Mouse (Mus musculus) hindbrain, embryonic 12.5 days (tissue): ENCODE measurements around the gene Mlc1. TPM values are rescaled to one million over a fixed set of nuclear protein-coding genes. Genes with fewer than 3 reads are reported as not detected.

Source experiments
- ATAC-seq: fragments of 200-750 bp; cut with Nextera tagmentation; 2 replicates; pipeline ENCODE4 v1.8.0; 2017; ENCODE audit warnings: moderate TSS enrichment; ENCODE audit not compliant: low FRiP score
- H3K27ac ChIP-seq: fragments of 300-500 bp; sonication (generic); 2 replicates; pipeline ENCODE4 v1.5.1; 2016; ENCODE audit warnings: mild to moderate bottlenecking
- H3K27me3 ChIP-seq: fragments of 300-500 bp; sonication (generic); 2 replicates; pipeline ENCODE4 v1.6.1; 2016; ENCODE audit warnings: mild to moderate bottlenecking
- H3K36me3 ChIP-seq: fragments of 300-500 bp; sonication (generic); 2 replicates; pipeline ENCODE4 v1.6.1; 2016; ENCODE audit warnings: mild to moderate bottlenecking
- H3K4me1 ChIP-seq: fragments of 300-500 bp; sonication (generic); 2 replicates; pipeline ENCODE4 v1.6.1; 2016
- H3K4me2 ChIP-seq: fragments of 300-500 bp; sonication (generic); replicated peaks from 2 replicates; pipeline ENCODE4 v1.6.1; 2016; ENCODE audit warnings: mild to moderate bottlenecking
- H3K4me3 ChIP-seq: fragments of 300-500 bp; sonication (generic); 2 replicates; pipeline ENCODE4 v1.5.1; 2016; ENCODE audit warnings: mild to moderate bottlenecking
- H3K9ac ChIP-seq: fragments of 300-500 bp; sonication (generic); 2 replicates; pipeline ENCODE4 v1.6.1; 2016; ENCODE audit warnings: mild to moderate bottlenecking, moderate library complexity
- H3K9me3 ChIP-seq: fragments of 300-500 bp; sonication (generic); replicated peaks from 2 replicates; pipeline ENCODE4 v1.6.1; 2016; ENCODE audit warnings: mild to moderate bottlenecking
- WGBS: fragments of 180-500 bp; shearing (Covaris S2); methylation state at CpG from one replicate; pipeline ENCODE4 v1.1.7; 2016; 5-methylcytosine and 5-hydroxymethylcytosine counted together
- polyA plus RNA-seq: library from polyadenylated mRNA; unstranded; fragments of >200 nt; fragmentation: Nextera tagmentation; extraction: Ambion mirVana; gene quantifications from 2 replicates; pipeline ENCODE4 v1.2.1, GENCODE M21; 2016

Gene Mlc1
- polyA plus RNA-seq, 1 experiment from 2014 or later: 6.2 TPM

DNA sequence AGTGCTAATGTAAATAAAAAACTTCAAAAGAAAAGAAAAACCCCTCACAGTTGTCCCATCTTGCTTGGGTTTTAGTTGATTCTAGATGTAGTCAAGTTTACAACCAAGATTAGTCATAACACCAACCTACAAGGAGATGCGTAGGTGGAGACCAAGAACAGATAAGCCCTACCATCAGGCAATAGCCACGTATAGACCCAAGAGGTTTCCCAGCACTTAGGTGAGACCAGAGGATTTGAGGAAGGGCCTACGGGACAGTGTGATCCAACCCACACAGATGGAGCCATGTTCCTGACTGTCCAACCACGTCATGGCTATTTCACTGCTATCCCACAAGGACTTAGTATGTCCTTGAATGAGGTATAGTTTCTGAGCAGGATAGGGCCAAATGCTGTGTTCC lies 6.5 kb downstream of the Mlc1 start:
- H3K9me3 ChIP-seq: no peaks in the 10 kb centered on the region
- no peak overlapping the region for H3K9ac ChIP-seq
- no peaks in the 10 kb centered on the region for H3K36me3 ChIP-seq
- no peak overlapping the region for H3K4me3 ChIP-seq
- WGBS: 92% methylated on average over 4 of the region's 4 CpGs
- no peak for ATAC-seq
- no peaks in the 10 kb centered on the region for H3K4me1 ChIP-seq
- no peak overlapping the region for H3K4me2 ChIP-seq
- no peak overlapping the region for H3K27ac ChIP-seq
- H3K27me3 ChIP-seq: no peaks in the 10 kb centered on the region

- Histone ChIP-seq H3K9me3 (no peaks in the 10 kb centered on the region), H3K4me1 (peaks cover 2% of the 10 kb centered on the region; the same call in 1 of the 2 replicates), H3K4me3 (no peak overlapping the region), H3K9ac (no peak overlapping the region), H3K27me3 (no peaks in the 10 kb centered on the region), H3K27ac (no peak overlapping the region), H3K4me2 (no peak overlapping the region), H3K36me3 (no peaks in the 10 kb centered on the region)
- 95% methylated on average over 2 of the region's 2 CpGs for WGBS
- no peak for ATAC-seq
Observed at GRCm38 (mm10) chr15:88964070-88964578, 14.7 kb downstream of the Mlc1 start.

DNA sequence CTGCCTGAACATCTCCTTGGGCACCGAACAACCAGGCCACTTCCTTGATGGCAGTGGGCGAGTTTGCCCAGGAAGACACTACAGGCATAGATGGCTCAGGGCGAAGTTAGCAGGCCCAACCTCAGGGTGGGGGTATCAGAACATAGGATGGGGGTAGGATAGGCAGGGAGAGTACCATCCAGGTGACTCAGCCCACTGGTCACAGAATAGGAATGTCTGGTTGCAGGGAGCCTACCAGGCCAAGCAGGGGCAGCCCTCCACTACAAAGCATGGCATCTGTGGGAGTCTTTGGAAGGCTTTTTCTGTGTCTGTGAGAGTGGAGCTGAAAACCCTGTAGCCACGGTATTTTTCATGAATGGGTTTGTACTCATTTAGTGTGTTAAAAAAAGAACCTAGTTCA lies 21.3 kb downstream of the Mlc1 start:
- no peak for ATAC-seq
- H3K4me1 ChIP-seq: peaks cover 9% of the 10 kb centered on the region; the same call in 1 of the 2 replicates
- H3K9ac ChIP-seq: no peak overlapping the region

DNA sequence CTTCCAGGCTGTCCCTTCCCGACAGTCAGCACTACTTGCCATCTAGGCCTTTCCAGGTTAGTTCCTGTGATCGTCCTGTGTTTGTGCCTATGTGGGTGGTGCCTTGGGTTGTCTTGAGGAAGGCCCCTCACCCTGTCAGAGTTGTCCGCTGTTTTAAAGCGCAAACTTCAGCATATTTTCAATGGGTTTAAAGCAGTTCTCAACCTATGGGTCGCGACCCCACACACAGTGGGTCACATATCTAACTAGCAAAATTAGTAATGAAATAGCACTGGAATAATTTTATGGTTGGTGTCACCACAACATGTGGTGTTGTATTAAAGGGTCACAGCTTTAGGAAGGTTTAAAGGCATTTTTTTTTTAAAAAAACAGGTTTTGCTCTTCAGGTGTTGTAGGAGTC lies 23.5 kb downstream of the Mlc1 start:
- Histone ChIP-seq H3K36me3 (no peaks in the 10 kb centered on the region), H3K27me3 (peaks cover 32% of the 10 kb centered on the region), H3K9me3 (no peaks in the 10 kb centered on the region), H3K4me2 (no peak overlapping the region), H3K4me1 (peaks cover 9% of the 10 kb centered on the region; the same call in 1 of the 2 replicates), H3K9ac (no peak overlapping the region), H3K27ac (no peak overlapping the region), H3K4me3 (no peak overlapping the region)
- ATAC-seq: no peak
- 88% methylated on average over 6 of the region's 6 CpGs for WGBS

More for the DNA sequence above, 21.3 kb downstream of the Mlc1 start:
- Histone ChIP-seq H3K9me3 (no peaks in the 10 kb centered on the region), H3K27ac (no peak overlapping the region), H3K4me3 (no peak overlapping the region), H3K36me3 (no peaks in the 10 kb centered on the region), H3K4me2 (no peak overlapping the region), H3K27me3 (peaks cover 32% of the 10 kb centered on the region)
- 86% methylated on average over 4 of the region's 4 CpGs for WGBS

DNA sequence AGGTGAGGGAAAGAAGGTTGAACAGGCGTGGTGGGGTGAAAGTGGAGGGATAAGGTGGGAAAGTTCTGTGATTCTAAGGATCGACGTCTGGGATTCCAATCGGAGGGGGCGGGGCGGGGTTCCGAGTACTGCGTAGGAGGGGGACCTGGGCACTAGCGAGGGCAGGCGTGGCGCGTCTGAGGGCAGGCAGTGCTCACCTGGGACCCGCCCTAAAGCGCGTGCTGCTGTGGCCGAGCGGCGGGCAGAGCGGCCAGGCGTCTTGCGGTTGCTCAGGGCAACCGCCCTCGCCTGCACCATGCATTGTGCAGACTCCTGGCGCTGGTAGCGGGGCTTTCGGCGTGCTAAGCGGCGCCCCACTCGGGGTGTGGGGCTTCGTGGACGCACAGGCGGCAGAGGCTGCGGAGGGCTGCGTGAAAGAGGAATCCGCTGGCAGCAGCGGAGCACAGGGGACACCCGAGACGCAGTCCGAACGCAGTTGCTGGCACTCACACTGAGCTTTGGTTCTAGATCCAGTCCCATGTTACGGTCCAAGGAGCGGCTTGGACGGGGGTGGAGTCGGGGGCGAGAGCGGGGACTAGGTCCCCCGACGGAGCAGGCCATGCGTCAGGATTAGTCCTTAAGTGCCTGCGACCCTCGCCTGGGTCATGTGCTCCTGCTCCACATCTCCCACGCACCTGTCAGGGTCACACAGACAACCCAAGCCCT lies 24.3 kb downstream of the Mlc1 start, which contains the start of gene Ttll8:
TSS of gene Ttll8 (minus strand) at position 51 of the 705 bp plus-strand sequence.
- H3K4me3 ChIP-seq: peak within 1 kb of the TSS; percentile 41
- no peaks in the 10 kb centered on the region for H3K36me3 ChIP-seq
- no peak within 1 kb of the TSS for H3K27ac ChIP-seq
- H3K9ac ChIP-seq: peak within 1 kb of the TSS; percentile 65
- peak within 1 kb of the TSS; percentile 86 for H3K4me2 ChIP-seq
- no peaks in the 10 kb centered on the region for H3K9me3 ChIP-seq
- H3K27me3 ChIP-seq: peaks cover 32% of the 10 kb centered on the region
- ATAC-seq: peak; percentile 80
- WGBS: 2% methylated on average over 53 of the region's 53 CpGs
- peaks cover 9% of the 10 kb centered on the region; the same call in 1 of the 2 replicates for H3K4me1 ChIP-seq

DNA sequence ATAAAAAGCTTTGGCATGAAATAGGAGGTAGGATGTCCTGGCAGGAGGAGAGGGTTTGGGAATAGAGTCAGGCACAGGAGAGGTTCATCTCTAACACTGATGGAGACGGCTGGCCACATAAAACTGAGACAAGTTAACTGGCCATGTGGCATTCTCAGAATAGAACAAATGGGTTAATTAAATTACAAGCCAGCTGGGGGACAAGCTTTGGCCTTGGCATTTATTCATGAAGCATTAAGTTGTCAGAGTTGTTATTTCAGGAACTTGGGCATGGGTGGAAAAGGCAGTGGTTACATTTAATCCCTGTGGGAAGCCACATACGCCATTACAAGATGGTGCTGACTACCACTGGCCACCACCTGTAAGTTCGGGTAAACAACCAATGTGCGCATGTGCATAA lies 27.6 kb downstream of the Mlc1 start:
- Histone ChIP-seq H3K9me3 (no peaks in the 10 kb centered on the region), H3K4me1 (peaks cover 6% of the 10 kb centered on the region; the same call in 1 of the 2 replicates), H3K36me3 (no peaks in the 10 kb centered on the region), H3K27ac (no peak overlapping the region), H3K9ac (no peak overlapping the region), H3K4me2 (no peak overlapping the region), H3K27me3 (peaks cover 22% of the 10 kb centered on the region), H3K4me3 (no peak overlapping the region)
- 81% methylated on average over 4 of the region's 4 CpGs for WGBS
- ATAC-seq: no peak

GRCm38 (mm10) chr15:88946851-88947250 lies 32.0 kb downstream of the Mlc1 start:
- H3K4me1 ChIP-seq: no peaks in the 10 kb centered on the region
- 58% methylated on average over 6 of the region's 6 CpGs for WGBS
- no peak for ATAC-seq
- H3K4me3 ChIP-seq: no peak overlapping the region
- no peaks in the 10 kb centered on the region for H3K36me3 ChIP-seq
- H3K9me3 ChIP-seq: no peaks in the 10 kb centered on the region
- no peak overlapping the region for H3K9ac ChIP-seq
- H3K27ac ChIP-seq: no peak overlapping the region
- no peaks in the 10 kb centered on the region for H3K27me3 ChIP-seq
- no peak overlapping the region for H3K4me2 ChIP-seq

- no peaks in the 10 kb centered on the region for H3K27me3 ChIP-seq
- H3K4me3 ChIP-seq: no peak overlapping the region
- no peaks in the 10 kb centered on the region for H3K9me3 ChIP-seq
- WGBS: 88% methylated on average over 5 of the region's 5 CpGs
- H3K4me2 ChIP-seq: no peak overlapping the region
- no peak overlapping the region for H3K9ac ChIP-seq
- no peak for ATAC-seq
- no peaks in the 10 kb centered on the region for H3K36me3 ChIP-seq
- H3K27ac ChIP-seq: no peak overlapping the region
- H3K4me1 ChIP-seq: no peaks in the 10 kb centered on the region
Observed at GRCm38 (mm10) chr15:88943896-88944551, 34.8 kb downstream of the Mlc1 start.

GRCm38 (mm10) chr15:88942783-88943182 lies 36.0 kb downstream of the Mlc1 start:
- Histone ChIP-seq H3K36me3 (no peaks in the 10 kb centered on the region), H3K27me3 (no peaks in the 10 kb centered on the region), H3K9ac (no peak overlapping the region), H3K27ac (no peak overlapping the region), H3K4me3 (no peak overlapping the region), H3K4me2 (no peak overlapping the region), H3K9me3 (no peaks in the 10 kb centered on the region), H3K4me1 (no peaks in the 10 kb centered on the region)
- 83% methylated on average over 5 of the region's 5 CpGs for WGBS
- no peak for ATAC-seq

- no peaks in the 10 kb centered on the region for H3K4me1 ChIP-seq
Observed at GRCm38 (mm10) chr15:88937291-88937650, 41.5 kb downstream of the Mlc1 start.

GRCm38 (mm10) chr15:88936619-88937290 lies 42.1 kb downstream of the Mlc1 start:
- WGBS: 60% methylated on average over 6 of the region's 6 CpGs
- no peaks in the 10 kb centered on the region for H3K36me3 ChIP-seq
- no peak overlapping the region for H3K27ac ChIP-seq
- no peak overlapping the region for H3K9ac ChIP-seq
- no peaks in the 10 kb centered on the region; the same call in 1 of the 2 replicates for H3K27me3 ChIP-seq
- no peaks in the 10 kb centered on the region for H3K4me1 ChIP-seq
- ATAC-seq: no peak
- H3K4me3 ChIP-seq: no peak overlapping the region
- no peaks in the 10 kb centered on the region for H3K9me3 ChIP-seq
- no peak overlapping the region for H3K4me2 ChIP-seq

More at GRCm38 (mm10) chr15:88937291-88937650, 41.5 kb downstream of the Mlc1 start:
- H3K4me2 ChIP-seq: no peak overlapping the region
- H3K27me3 ChIP-seq: no peaks in the 10 kb centered on the region; the same call in 1 of the 2 replicates
- H3K9ac ChIP-seq: no peak overlapping the region
- no peaks in the 10 kb centered on the region for H3K9me3 ChIP-seq
- 82% methylated on average over 2 of the region's 2 CpGs for WGBS
- ATAC-seq: no peak
- H3K4me3 ChIP-seq: no peak overlapping the region
- no peaks in the 10 kb centered on the region for H3K36me3 ChIP-seq
- no peak overlapping the region for H3K27ac ChIP-seq

DNA sequence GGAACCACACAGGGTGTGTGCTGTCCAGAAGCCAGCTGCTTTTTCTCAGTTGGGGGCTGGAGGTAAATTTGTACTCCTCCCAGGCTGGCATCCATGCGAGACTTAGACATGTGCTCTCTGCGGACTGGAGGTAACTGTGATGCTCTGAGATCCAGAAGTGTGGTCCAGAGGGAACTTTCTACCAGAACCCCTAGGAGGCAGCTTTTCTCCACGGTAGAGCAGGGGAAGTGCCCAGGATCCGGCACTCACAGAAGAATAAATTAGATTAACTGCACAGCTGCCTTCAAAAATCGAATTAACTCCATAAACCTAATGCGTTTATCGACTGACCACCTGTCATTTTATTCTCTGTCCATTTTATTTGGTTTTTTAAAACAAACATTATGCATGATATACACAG lies 44.7 kb downstream of the Mlc1 start:
- Histone ChIP-seq H3K36me3 (no peaks in the 10 kb centered on the region), H3K4me1 (no peaks in the 10 kb centered on the region), H3K27ac (no peak overlapping the region), H3K27me3 (no peaks in the 10 kb centered on the region; the same call in 1 of the 2 replicates), H3K4me2 (no peak overlapping the region), H3K9me3 (no peaks in the 10 kb centered on the region), H3K4me3 (no peak overlapping the region), H3K9ac (no peak overlapping the region)
- ATAC-seq: no peak
- WGBS: 62% methylated on average over 7 of the region's 7 CpGs
